Mouse (Mus musculus): ENCODE measurements around the gene St6galnac6. TPM values are rescaled to one million over a fixed set of nuclear protein-coding genes. Genes with fewer than 3 reads are reported as not detected.

St6galnac6 gene
- polyA plus RNA-seq, 1 experiment: 24.7 TPM

GRCm38 (mm10) chr2:32607262-32607947, 7.9 kb downstream of the St6galnac6 start:
- H3K36me3 ChIP-seq (ENCODE audit: control insufficient read depth, insufficient read depth, low read length): no peaks in the 10 kb centered on the region
- no peak for TF ChIP-seq CTCF (IDR thresholded peaks at IDR 0.05; ENCODE audit: control insufficient read depth, insufficient read depth, insufficient replicate concordance, low read depth, low read length)
- TF ChIP-seq POLR2A (IDR thresholded peaks at IDR 0.05; ENCODE audit: control insufficient read depth, low read depth, low read length): peak; percentile 40; the same call in 1 of the 2 replicates
- H3K4me1 ChIP-seq (ENCODE audit: control insufficient read depth, insufficient read depth, low read length): peaks cover 42% of the 10 kb centered on the region
- peak overlapping the region; percentile 83 for H3K27ac ChIP-seq (ENCODE audit: control insufficient read depth, insufficient read depth, low read depth, low read length)
- peak overlapping the region; percentile 82 for H3K4me3 ChIP-seq (ENCODE audit: control insufficient read depth, low read depth, low read length)
- peaks cover 2% of the 10 kb centered on the region; the same call in 1 of the 2 replicates for H3K27me3 ChIP-seq (ENCODE audit: control insufficient read depth, insufficient read depth, low read length)

- H3K4me3 ChIP-seq (ENCODE audit: control insufficient read depth, low read depth, low read length): peak overlapping the region; percentile 82
- peaks cover 39% of the 10 kb centered on the region for H3K4me1 ChIP-seq (ENCODE audit: control insufficient read depth, insufficient read depth, low read length)
- peaks cover 2% of the 10 kb centered on the region; the same call in 1 of the 2 replicates for H3K27me3 ChIP-seq (ENCODE audit: control insufficient read depth, insufficient read depth, low read length)
- no peak for TF ChIP-seq POLR2A (IDR thresholded peaks at IDR 0.05; ENCODE audit: control insufficient read depth, low read depth, low read length)
- TF ChIP-seq CTCF (IDR thresholded peaks at IDR 0.05; ENCODE audit: control insufficient read depth, insufficient read depth, insufficient replicate concordance, low read depth, low read length): no peak
- peak overlapping the region; percentile 90 for H3K27ac ChIP-seq (ENCODE audit: control insufficient read depth, insufficient read depth, low read depth, low read length)
- no peaks in the 10 kb centered on the region for H3K36me3 ChIP-seq (ENCODE audit: control insufficient read depth, insufficient read depth, low read length)
Observed at GRCm38 (mm10) chr2:32608141-32608777, 8.8 kb downstream of the St6galnac6 start.

GRCm38 (mm10) chr2:32608778-32609435, 9.4 kb downstream of the St6galnac6 start:
- Histone ChIP-seq H3K4me1 (ENCODE audit: control insufficient read depth, insufficient read depth, low read length) (peaks cover 39% of the 10 kb centered on the region), H3K36me3 (ENCODE audit: control insufficient read depth, insufficient read depth, low read length) (no peaks in the 10 kb centered on the region), H3K27me3 (ENCODE audit: control insufficient read depth, insufficient read depth, low read length) (peaks cover 2% of the 10 kb centered on the region; the same call in 1 of the 2 replicates), H3K27ac (ENCODE audit: control insufficient read depth, insufficient read depth, low read depth, low read length) (peak overlapping the region; percentile 90), H3K4me3 (ENCODE audit: control insufficient read depth, low read depth, low read length) (peak overlapping the region; percentile 44)
- no peak for TF ChIP-seq POLR2A (IDR thresholded peaks at IDR 0.05; ENCODE audit: control insufficient read depth, low read depth, low read length)
- TF ChIP-seq CTCF (IDR thresholded peaks at IDR 0.05; ENCODE audit: control insufficient read depth, insufficient read depth, insufficient replicate concordance, low read depth, low read length): no peak

- Histone ChIP-seq H3K27me3 (ENCODE audit: control insufficient read depth, insufficient read depth, low read length) (peaks cover 2% of the 10 kb centered on the region; the same call in 1 of the 2 replicates), H3K36me3 (ENCODE audit: control insufficient read depth, insufficient read depth, low read length) (no peaks in the 10 kb centered on the region), H3K4me3 (ENCODE audit: control insufficient read depth, low read depth, low read length) (no peak overlapping the region), H3K4me1 (ENCODE audit: control insufficient read depth, insufficient read depth, low read length) (peaks cover 46% of the 10 kb centered on the region), H3K27ac (ENCODE audit: control insufficient read depth, insufficient read depth, low read depth, low read length) (no peak overlapping the region; the same call in 1 of the 2 replicates)
- TF ChIP-seq POLR2A (IDR thresholded peaks at IDR 0.05; ENCODE audit: control insufficient read depth, low read depth, low read length) (no peak), CTCF (IDR thresholded peaks at IDR 0.05; ENCODE audit: control insufficient read depth, insufficient read depth, insufficient replicate concordance, low read depth, low read length) (no peak)
Observed at GRCm38 (mm10) chr2:32610610-32611229, 11.2 kb downstream of the St6galnac6 start.

GRCm38 (mm10) chr2:32612274-32612673, 12.8 kb downstream of the St6galnac6 start:
- no peak overlapping the region for H3K27ac ChIP-seq (ENCODE audit: control insufficient read depth, insufficient read depth, low read depth, low read length)
- H3K4me3 ChIP-seq (ENCODE audit: control insufficient read depth, low read depth, low read length): peak overlapping the region; percentile 52
- TF ChIP-seq POLR2A (IDR thresholded peaks at IDR 0.05; ENCODE audit: control insufficient read depth, low read depth, low read length) (no peak), CTCF (IDR thresholded peaks at IDR 0.05; ENCODE audit: control insufficient read depth, insufficient read depth, insufficient replicate concordance, low read depth, low read length) (no peak)
- H3K4me1 ChIP-seq (ENCODE audit: control insufficient read depth, insufficient read depth, low read length): peaks cover 37% of the 10 kb centered on the region
- H3K27me3 ChIP-seq (ENCODE audit: control insufficient read depth, insufficient read depth, low read length): peaks cover 2% of the 10 kb centered on the region; the same call in 1 of the 2 replicates
- H3K36me3 ChIP-seq (ENCODE audit: control insufficient read depth, insufficient read depth, low read length): no peaks in the 10 kb centered on the region

- Histone ChIP-seq H3K4me1 (ENCODE audit: control insufficient read depth, insufficient read depth, low read length) (peaks cover 26% of the 10 kb centered on the region), H3K27ac (ENCODE audit: control insufficient read depth, insufficient read depth, low read depth, low read length) (no peak overlapping the region), H3K36me3 (ENCODE audit: control insufficient read depth, insufficient read depth, low read length) (no peaks in the 10 kb centered on the region), H3K27me3 (ENCODE audit: control insufficient read depth, insufficient read depth, low read length) (no peaks in the 10 kb centered on the region), H3K4me3 (ENCODE audit: control insufficient read depth, low read depth, low read length) (no peak overlapping the region)
- TF ChIP-seq POLR2A (IDR thresholded peaks at IDR 0.05; ENCODE audit: control insufficient read depth, low read depth, low read length) (no peak), CTCF (IDR thresholded peaks at IDR 0.05; ENCODE audit: control insufficient read depth, insufficient read depth, insufficient replicate concordance, low read depth, low read length) (no peak)
Observed at GRCm38 (mm10) chr2:32617109-32617508, 17.6 kb downstream of the St6galnac6 start.

All from testis, adult 2 months (tissue).